Mouse (Mus musculus): ENCODE data around the gene Tldc2.
A peak's percentile ranks its signal among the peaks of the same experiment; 100 is the strongest.

Tldc2 gene

DNA sequence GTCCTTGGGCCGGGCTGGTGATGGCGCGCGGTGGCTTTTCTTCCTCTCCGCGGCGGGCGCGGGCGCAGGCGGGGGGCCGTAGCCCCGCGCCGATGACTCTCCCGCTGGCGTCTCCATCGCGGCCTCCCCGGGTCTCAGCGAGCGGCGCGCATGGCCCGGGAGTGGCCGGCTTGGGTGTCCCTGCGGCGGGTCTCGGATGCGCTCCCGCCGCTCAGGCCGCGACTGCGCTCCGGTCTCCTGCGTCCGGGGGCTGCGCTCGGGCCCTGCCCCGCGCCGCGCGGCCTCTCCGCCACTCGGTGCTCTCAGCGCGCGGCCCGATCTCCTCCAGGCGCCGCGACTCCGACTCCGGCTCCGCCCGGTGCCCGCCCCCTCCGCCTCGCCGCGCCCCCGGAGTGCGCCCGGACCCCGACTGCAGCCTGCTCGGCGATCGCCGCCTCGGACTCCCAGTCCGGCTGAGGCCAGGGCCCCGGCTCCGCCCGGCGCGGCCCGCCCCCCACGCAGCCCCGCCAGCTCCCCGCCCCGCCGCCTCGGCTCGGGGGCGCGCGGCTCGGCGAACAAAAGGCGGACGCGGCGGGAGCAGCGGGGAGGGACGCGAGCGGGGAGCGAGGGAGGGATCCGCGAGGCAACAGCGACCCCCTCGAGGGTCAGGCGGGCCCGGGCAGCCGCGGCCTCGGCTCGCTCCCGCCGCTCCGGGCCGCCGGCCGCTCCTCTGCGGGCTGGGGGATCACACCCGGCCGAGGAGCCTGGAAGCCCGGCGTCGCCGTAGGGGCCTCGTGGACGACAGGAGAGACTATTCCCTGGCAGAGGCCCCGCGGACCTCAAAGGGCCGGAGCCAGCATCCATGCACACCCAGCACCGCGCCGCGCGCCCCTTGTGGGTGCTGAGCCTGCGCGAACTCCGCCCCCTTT lies 7.8 kb upstream of the Tldc2 start, which contains the start of gene Soga1:
Soga1 (minus strand) TSS at position 462 of the 908 bp plus-strand sequence.
- peak; percentile 81 for DNase-seq

DNA sequence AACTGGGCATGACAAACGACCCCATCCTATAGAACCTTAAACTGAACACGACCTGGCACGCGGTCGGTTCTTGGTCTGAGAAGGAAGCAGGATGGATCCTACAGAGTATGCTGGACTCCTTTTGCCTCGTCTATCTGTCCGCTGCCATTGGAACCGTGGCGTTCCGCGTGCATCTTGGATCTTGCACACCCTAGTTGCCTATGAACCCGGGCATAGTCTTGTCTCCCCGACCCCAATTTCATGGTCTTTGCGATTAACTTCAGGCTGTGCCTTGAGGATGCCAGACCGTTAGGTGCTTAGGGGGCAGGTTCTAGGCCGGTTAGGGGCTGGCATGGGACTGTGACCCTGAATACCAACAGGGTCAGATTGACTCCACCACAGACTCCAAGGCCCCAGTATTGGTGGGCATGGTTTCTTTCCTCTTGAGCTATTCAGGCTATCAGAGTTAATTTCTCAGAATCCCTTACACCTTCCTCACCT lies 7.1 kb upstream of the Tldc2 start:
- DNase-seq, result no peak

DNA sequence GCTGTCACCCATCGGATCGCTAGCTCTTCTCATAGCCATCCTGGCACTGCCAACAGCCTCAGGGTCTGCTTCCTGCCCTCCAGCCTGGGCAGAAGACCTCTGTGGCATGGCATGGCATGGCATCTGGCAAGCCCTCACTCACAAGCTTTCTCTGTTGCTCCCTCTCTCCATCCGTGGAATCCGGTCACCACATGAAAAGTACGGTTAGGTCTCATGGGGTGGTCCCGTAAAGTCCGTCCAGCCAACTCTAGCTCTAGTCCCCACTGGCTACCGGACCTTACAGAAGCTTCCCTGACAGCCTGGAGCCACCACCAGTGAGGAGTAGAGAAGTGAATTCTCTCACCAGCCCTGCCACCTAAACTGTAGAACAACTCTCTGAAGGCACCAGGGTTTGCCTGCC lies 5.5 kb upstream of the Tldc2 start:
- no peak for DNase-seq

DNA sequence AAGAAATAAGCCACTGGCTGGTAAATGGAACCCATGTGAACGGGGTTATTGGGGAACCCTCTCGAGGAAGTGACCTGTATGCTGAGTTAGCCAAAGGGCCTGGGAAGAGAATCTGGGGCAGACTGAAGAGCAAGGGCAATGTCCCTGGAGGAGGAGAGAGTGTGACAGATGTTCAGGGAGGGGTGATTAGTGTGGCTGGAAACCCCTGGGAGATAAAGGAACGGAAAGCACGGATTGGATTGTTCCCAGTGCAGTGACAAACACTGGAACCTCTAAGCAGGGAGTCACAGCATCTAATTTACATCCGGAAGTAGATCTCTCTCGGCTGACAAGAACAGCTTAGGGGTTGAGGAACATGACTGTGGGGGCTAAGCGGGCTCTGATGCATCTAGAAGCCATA lies 4.9 kb upstream of the Tldc2 start:
- no peak for DNase-seq

- DNase-seq, result peak; percentile 10
Measured at GRCm38 (mm10) chr2:157084831-157085585, 1.8 kb upstream of the Tldc2 start.

- no peak for DNase-seq
Measured at GRCm38 (mm10) chr2:157087536-157088317, 872 bp downstream of the Tldc2 start.

DNA sequence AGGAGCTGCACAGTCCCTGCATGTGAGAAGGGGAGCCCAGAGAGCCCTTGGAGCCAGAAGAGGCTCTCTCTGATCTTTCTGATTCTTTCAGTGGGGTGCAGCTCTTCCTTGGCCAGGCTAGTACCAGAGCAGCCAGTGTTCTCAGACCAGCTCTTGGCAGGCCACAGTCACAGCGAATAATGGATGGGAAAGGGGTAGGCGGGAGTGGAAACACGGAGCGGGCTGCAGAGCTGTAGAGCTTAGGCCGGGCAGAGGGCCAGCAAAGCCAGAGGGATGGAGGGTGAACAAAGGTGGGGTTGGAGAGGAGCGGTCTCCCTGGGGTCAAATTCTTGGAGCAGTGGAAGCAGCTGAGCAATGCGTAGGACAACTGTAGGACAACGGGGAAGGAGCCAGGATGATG lies 5.2 kb downstream of the Tldc2 start:
- DNase-seq, result no peak

DNA sequence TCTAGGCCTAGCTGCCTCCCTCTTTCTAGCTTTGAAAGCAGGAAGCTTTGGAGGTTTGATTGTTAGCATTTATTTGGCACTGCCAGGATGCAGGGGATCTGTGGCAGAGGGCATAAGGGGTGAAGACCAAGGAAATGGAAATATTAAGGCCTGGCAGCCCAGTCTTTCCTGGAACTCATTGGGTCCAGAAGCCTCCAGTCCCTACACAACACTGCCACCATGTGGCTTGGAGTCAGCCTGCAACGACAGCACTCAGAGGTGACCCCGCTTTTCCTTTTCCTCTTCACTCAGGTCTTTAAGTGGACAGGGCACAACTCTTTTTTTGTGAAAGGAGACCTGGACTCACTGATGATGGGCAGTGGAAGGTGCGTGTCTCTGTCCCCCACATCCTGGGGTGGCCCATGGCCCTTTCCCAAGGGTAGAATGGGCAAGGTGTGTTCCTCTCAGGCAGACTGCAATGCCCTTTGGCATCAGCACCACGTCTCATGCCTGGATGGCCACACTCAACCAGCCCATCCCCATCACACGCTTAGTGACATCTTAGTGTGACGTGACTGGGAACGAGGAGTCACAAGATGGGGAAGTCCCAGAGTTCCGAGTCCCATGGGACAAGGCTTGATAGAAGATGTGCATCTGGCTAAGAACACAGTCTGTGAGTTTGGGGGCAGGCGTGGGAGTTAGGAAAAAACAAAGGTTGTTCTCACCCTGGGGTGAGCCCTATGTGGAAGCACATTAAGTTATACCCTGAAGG lies 8.3 kb downstream of the Tldc2 start:
- DNase-seq, result peak; percentile 81

DNA sequence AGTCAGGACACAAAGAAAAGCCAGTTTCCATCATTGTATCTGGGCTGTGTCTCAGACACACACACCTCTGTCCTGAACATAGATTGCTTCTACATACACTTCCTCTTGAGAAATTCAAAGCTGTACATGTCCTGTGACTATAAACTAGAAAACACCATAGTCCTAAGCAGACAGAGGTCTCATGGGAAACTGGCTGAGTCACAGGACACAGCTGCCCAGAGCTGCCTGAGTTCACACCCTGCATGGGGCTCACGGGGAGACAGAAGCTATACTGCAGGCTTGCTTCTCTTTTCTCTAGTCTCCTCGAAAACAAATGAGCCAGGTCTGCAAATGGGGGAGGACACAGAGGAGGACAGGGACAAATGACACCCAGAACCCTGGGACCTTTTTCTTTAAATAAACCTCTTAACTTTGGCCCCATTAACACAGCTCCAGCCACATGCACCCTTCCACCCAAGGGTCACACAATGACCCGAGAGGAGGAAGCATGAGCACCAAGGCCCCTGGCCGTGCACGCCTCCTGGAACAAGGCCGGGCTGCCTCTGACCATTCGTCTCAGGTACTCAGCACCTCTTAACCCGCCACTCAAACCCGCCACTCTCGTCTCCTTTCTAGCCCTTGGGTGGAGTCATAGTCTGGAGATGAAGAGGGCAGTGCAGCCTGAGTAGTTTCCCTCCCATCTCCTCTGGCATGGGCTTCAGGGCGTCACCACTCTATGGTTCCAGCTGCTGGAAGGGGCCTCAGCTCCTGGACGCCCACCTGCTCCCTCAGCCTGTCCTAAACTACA lies 12.9 kb downstream of the Tldc2 start:
- DNase-seq, result no peak

DNA sequence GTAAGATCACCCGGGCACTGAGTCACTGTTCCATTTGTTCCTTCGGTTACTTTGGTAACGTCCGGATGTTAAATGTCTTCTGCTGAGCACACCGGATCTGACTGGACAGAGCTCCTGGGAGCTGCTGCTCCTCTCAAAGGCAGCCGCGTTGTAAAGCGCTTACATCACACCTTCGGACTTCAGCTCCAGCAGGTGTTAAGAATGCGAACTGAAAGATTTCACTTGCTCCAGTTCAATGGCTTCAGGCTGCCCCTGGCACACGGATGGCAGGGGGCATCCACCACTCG lies 13.4 kb downstream of the Tldc2 start:
- DNase-seq, result no peak

- no peak for DNase-seq
Measured at GRCm38 (mm10) chr2:157101650-157102049, 14.8 kb downstream of the Tldc2 start.

DNA sequence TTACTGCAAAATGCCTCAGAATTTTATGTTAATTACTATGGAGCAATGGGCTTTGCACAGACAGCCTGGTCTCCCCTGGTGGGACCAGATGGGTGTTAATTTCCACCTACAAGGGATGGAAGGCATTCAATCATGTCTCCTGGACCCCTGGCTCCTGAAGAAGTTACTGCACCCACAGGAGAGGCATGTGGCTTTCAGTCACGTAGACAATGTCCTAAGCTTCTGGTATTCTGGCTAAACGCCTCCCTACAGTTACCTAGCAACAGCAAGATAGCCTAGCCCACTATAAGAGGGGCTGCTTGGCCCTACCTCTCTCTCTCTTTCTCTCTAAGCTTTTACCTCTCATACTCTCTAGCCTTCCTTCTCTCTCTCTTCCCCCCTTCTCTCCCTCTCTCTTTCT lies 15.4 kb downstream of the Tldc2 start:
- no peak for DNase-seq

DNA sequence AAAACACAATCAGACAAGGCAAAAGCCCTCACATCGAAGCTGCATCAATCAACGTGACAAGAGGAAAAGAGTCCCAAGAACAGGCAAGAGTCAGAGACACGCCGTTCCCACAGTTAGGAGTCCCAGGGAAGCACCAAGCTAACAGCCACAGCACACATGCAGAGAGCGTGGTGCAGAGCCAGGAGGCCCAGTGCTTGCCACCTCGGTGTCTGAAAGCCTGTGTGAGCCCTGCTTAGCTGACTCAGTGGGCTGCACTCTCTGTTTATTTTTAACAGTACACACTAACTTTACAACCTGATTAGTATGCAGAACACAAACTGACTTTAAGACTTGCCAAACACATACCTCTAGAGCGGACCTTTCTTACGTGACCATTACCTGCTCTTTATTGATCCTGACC lies 17.6 kb downstream of the Tldc2 start:
- no peak for DNase-seq

GRCm38 (mm10) chr2:157108236-157108635 lies 21.4 kb downstream of the Tldc2 start:
- DNase-seq, result no peak

GRCm38 (mm10) chr2:157116964-157117363 lies 30.1 kb downstream of the Tldc2 start:
- no peak for DNase-seq

- no peak for DNase-seq
Measured at GRCm38 (mm10) chr2:157118556-157118955, 31.7 kb downstream of the Tldc2 start.

GRCm38 (mm10) chr2:157119075-157119474 lies 32.2 kb downstream of the Tldc2 start:
- DNase-seq, result no peak

- DNase-seq, result no peak
Measured at GRCm38 (mm10) chr2:157121766-157122165, 34.9 kb downstream of the Tldc2 start.

DNA sequence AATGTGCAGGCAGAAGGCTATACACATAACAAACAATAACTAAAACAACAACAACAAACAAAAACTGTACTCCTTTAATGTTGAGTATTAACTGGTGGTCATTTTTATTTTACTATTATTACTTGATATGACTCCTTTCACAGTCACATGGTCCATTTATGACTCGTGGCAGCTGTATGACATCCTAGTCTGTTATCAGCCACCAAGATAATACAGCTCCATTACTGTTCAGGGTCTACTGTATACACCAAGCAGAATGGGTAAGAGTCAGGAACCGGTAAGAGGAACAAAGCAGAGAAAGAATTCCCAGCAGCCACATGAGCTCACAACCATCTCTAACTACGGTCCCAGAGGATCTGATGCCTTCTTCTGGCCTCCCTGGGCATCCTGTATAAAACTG lies 38.4 kb downstream of the Tldc2 start:
- DNase-seq, result no peak

- DNase-seq, result no peak
Measured at GRCm38 (mm10) chr2:157127370-157127769, 40.5 kb downstream of the Tldc2 start.

DNA sequence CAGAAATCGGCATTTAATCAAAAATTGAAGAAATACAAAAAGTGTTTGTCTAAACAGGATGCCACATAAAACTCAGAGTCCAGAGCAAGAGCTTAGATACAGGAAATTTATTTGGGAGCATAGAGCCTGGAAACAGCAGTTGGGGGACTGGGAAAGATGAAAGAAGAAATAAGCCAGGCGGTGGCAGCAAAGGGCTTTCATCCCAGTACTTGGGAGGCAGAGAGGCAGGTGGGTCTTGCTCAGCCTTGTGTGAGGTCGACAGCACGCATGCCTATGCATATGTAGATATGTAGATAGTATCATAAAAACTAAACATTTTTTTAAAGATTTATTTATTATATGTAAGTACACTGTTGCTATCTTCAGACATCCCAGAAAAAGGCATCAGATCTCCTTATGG lies 41.2 kb downstream of the Tldc2 start:
- DNase-seq, result no peak

DNA sequence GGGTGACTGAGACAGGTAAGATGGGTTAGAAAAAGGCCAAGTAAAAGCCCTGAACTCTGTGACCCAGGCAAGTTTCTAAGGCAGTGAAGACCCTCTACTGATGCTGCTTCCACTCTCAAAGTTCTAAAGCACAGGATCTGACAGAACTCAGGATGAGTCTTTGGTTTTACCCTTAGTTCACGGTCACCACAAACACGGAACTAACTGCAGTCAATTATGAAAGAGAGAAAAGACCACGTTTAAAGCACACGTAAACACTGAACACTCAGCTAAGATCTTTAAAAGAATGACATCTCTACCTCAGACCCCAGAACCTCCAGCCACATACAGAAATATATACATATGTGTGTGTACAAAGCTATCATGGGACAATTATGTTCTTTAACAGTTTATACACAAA lies 42.2 kb downstream of the Tldc2 start:
- DNase-seq, result no peak

All from cerebellum, adult 8-10 months (tissue).